Mouse (Mus musculus) lung, adult 2 months (tissue): Measurements from ENCODE around the gene Arhgap40.

Experiments
- CTCF ChIP-seq: fragments of 200-500 bp; IDR thresholded peaks from 2 replicates; pipeline ENCODE4 v1.5.1; 2011; ENCODE audit warnings: mild to moderate bottlenecking, low read length, control low read depth; ENCODE audit not compliant: insufficient read depth
- POLR2A ChIP-seq: fragments of 200-500 bp; IDR thresholded peaks from 2 replicates; pipeline ENCODE4 v1.6.1; 2011; ENCODE audit warnings: low read depth, mild to moderate bottlenecking, control low read depth, low read length, borderline replicate concordance; ENCODE audit errors: extremely low read depth

DNA sequence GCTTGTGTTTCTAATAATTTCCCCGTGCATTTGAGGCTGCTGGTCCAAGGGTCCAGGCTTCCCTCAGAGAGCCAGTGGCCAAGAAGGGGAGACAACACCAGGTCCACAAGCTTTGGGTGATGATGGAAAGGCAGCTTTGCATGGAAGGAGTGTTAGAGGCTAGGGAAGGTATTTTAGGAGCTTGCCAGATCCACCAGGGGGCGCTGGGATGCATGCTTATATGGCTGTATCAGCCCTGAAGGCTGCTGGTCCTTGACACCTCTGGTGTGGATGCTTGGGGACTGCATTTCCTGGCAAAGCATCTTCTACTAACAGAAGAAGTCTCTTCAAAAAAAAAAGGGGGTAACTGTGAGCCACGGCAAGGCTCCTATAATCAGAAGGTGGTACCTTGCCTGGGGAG, 37.5 kb downstream of the Arhgap40 start:
- peak; percentile 89 for TF ChIP-seq CTCF
- TF ChIP-seq POLR2A = no peak
